Mouse (Mus musculus) MEL-GATA-1-ER (cell line): ENCODE measurements around the gene Lrrc32.

Experiments used
- DNase-seq: peaks from one replicate; pipeline ENCODE4 v3.0.0-alpha.2; 2012; ENCODE audit warnings: low read depth; ENCODE audit errors: extremely low read depth

Lrrc32 gene

DNA sequence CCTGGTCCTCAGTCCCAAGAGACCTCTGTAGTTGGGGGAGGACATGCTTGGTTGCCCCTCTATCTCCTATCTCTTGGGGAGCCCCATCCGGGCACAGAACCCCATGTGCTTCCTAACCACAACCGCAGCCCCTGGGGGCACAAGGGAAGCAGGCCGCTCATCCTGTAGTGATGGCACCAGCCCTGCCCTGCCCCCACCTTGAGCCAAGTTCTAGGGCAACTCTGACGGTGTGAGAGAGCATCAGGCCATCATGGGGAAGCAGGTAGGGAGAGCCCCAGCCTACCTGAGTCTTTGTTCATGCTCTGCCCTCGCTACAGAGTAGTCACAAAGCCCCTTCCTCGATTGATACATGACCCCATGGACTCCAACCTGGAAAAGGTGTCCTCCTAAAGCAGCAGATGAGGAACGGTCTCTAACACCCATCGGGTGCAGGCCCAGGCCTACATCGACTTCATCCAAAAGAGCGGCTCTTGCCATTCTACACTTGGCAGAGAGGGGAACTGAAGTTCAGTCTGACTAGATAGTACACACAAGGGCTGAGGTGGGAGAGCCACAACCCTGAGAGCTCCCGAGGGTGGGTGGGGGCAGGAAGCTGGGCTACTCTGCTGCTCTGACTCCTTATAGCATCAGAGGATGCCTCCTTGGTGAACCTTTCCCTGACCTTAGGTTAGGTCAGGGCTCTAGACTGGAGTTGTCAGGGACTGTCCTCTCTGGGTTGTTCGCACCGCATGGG lies 519 bp upstream of the Lrrc32 start:
- DNase-seq: no peak

DNA sequence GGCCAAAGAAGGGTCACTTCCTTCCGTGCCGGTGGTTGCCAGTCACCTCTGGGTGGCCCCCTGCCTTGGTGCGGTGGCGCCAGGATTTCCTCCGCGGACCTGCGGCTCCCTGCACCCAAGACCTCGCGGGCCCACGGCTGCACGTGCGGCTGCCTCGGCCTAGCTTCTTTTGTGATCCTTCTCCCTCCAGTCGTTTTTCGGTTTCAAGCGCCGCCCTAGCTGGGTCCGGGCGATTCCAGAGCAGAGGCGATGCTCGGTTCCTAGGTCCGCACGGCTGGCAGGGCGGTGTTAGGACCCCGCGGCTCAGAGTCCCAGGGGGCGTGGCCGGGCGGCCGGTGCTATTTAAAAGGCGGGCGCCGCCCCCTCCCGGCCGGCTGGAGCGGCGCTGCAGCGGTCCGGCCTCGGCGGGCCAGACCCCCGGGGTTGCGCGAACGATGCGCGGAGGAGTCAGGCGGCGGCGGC lies 571 bp downstream of the Lrrc32 start:
- DNase-seq: no peak

GRCm38 (mm10) chr7:98490328-98490727 lies 1.2 kb downstream of the Lrrc32 start:
- DNase-seq: no peak

- no peak for DNase-seq
These were observed 1.8 kb downstream of the Lrrc32 start for GRCm38 (mm10) chr7:98490911-98491310.

GRCm38 (mm10) chr7:98491451-98492200 lies 2.5 kb downstream of the Lrrc32 start:
- DNase-seq: no peak

- no peak for DNase-seq
These were observed 3.2 kb downstream of the Lrrc32 start for GRCm38 (mm10) chr7:98492331-98492730.

DNA sequence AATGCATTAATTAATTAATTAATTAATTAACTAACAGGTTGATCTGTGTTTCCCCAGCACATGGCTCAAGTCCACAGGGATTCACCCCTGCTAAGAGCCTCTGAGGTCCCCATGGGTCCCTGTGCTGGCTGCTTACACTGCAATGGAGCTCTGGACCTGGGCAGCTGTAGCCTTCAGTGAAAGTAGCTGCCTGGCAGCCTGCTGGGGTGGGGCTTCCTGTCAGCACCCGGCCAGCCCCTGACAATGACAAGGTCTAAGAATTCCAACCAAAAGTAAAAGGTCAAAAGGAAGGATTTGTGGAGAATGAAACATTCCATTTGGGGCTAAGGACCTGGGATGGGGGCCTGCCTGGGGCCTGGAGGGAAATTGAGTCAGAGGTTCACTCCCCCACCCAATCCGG lies 4.2 kb downstream of the Lrrc32 start:
- DNase-seq: no peak

GRCm38 (mm10) chr7:98493901-98494480 lies 4.9 kb downstream of the Lrrc32 start:
- no peak for DNase-seq

DNA sequence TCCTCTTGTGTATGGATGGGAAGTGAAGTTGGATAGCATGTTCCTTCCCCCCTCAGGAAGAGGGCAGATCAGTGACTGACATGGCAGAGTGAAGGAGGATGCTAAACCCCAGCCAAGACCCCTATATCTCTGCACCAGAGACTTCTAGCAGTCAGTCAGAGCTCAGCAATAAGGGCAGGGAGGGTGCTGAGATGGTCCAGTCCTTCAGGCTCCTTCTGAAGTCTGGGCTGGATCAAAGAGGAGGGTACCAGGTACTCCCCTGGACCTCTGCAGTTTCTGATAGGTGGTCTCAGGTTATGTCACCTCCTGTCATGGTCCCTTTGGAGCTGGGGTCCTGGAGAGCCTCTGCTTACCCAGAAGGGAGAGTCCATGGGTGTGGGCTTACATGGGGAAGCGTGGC lies 6.5 kb downstream of the Lrrc32 start:
- no peak for DNase-seq

GRCm38 (mm10) chr7:98497451-98497850 lies 8.4 kb downstream of the Lrrc32 start:
- DNase-seq: no peak

DNA sequence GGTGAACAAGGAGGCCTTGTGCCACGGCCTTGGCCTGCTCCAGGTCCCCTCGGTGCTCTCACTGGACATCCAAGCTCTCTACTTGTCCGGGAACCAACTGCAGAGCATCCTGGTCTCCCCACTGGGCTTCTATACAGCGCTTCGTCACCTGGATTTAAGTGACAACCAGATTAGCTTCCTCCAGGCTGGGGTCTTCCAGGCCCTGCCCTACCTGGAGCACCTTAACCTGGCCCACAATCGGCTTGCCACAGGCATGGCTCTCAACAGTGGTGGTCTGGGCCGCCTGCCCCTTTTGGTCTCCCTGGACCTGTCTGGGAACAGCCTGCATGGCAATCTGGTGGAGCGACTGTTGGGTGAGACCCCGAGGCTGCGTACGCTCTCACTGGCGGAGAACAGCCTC lies 9.0 kb downstream of the Lrrc32 start:
- no peak for DNase-seq

GRCm38 (mm10) chr7:98498656-98499560 lies 9.8 kb downstream of the Lrrc32 start:
- DNase-seq: no peak

DNA sequence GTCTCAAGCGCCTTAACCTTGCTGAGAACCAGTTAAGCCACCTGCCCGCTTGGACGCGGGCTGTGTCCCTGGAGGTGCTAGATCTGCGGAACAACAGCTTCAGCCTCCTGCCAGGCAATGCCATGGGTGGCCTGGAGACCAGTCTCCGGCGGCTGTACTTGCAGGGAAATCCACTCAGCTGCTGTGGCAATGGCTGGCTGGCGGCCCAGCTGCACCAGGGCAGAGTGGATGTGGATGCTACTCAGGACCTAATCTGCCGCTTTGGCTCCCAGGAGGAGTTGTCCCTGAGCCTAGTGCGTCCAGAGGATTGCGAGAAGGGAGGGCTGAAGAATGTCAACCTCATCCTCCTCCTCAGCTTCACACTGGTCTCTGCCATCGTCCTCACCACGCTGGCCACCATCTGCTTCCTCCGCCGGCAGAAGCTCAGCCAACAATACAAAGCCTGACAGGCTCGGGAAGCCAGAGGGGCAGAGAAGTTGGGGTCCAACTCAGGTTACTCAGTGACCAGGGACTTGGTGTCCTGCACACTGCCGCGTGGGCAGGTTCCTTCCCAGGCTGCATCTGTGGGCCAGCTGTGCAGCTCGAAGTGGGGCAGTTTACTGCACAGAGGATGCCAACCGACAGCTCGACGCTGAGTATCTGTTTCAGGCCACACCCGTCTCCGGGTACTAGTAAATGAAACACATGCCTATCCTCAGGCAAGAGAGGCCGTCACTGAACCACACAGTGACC lies 10.6 kb downstream of the Lrrc32 start:
- no peak for DNase-seq

DNA sequence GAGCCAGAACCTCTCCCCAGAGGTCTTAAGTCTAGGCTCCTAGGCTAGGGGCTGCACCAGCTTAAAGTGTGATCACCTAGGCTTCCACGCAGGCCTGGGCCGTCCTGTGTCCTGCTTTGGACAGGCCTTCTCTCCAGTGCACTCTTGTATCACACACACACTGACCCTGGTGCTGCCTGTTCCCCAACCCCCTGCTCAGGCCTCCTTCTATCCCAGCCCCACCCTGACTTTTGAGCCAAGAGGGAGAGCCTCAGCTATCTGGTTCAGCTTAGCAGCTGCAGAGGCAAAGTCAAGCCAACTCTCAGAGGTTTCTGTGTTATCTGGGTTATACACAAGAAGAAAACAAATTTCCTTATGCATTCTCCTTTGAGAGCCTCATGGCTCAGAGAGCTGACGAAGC lies 11.4 kb downstream of the Lrrc32 start:
- DNase-seq: no peak

GRCm38 (mm10) chr7:98501078-98501477 lies 12.0 kb downstream of the Lrrc32 start:
- no peak for DNase-seq

GRCm38 (mm10) chr7:98502921-98503320 lies 13.8 kb downstream of the Lrrc32 start:
- DNase-seq: no peak

GRCm38 (mm10) chr7:98503951-98504647 lies 15.0 kb downstream of the Lrrc32 start:
- DNase-seq: no peak

GRCm38 (mm10) chr7:98504726-98505314 lies 15.7 kb downstream of the Lrrc32 start:
- DNase-seq: no peak

DNA sequence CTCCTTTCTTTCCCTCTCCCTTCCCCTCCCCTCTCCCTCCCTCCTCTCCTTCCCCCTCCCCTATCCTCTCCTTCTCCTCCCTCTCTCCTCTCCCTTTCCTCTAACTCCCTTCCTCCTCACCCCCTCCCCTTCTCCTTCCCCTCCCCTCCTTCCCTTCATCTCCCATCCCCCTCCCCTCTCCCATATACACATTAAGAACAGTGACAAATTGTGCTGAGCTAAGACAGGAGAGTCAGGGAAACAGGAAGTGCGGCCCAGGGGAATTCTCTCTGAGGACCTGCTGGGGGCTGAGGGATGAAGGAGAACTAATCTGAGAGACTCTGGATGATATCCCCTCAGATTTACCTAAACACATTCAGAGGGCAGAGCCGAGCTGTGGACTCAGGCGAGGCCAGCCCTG lies 16.6 kb downstream of the Lrrc32 start:
- no peak for DNase-seq
